Mouse (Mus musculus): ENCODE measurements at regions not wholly inside any gene's neighbourhood (a gene's known extent, or its start where the extent isn't known, plus 50 kb on each side); places are given as distances from the start of the nearest gene placed in this dataset.

GRCm38 (mm10) chr12:90862632-90863031 is 124.4 kb upstream of the Dio2 start:
- ATAC-seq (ENCODE audit: insufficient read depth, low read depth) = no peak
- no peak for TF ChIP-seq EP300 (IDR thresholded peaks at IDR 0.05; ENCODE audit: low read depth)
- no peak for TF ChIP-seq CTCF (IDR thresholded peaks at IDR 0.05; ENCODE audit: low read depth)

GRCm38 (mm10) chr12:90857746-90858145 is 119.5 kb upstream of the Dio2 start:
- Histone ChIP-seq H3K36me3 (replicated peaks; ENCODE audit: control insufficient read depth, insufficient read depth, low read length) (no peaks in the 10 kb centered on the region), H3K27me3 (ENCODE audit: control insufficient read depth, insufficient read depth, low read length) (no peaks in the 10 kb centered on the region), H3K9ac (replicated peaks; ENCODE audit: low read depth, low read length) (no peak overlapping the region), H3K4me3 (ENCODE audit: low read depth, low read length) (no peak overlapping the region), H3K4me1 (ENCODE audit: control insufficient read depth, insufficient read depth) (no peaks in the 10 kb centered on the region), H3K4me2 (ENCODE audit: low read depth, low read length) (no peak overlapping the region), H3K9me3 (replicated peaks; ENCODE audit: control insufficient read depth, low read length) (no peaks in the 10 kb centered on the region), H3K27ac (ENCODE audit: low read depth) (no peak overlapping the region)
- no peak for TF ChIP-seq EP300 (IDR thresholded peaks at IDR 0.05; ENCODE audit: low read depth)
- ATAC-seq (ENCODE audit: insufficient read depth, low read depth) = no peak
- no peak for DNase-seq (ENCODE audit: low spot score)
- 31% methylated on average over 3 of the region's 3 CpGs for WGBS

More at GRCm38 (mm10) chr12:90862632-90863031, 124.4 kb upstream of the Dio2 start:
- H3K4me3 ChIP-seq (ENCODE audit: low read depth, low read length) = no peak overlapping the region
- no peak overlapping the region for H3K4me2 ChIP-seq (ENCODE audit: low read depth, low read length)
- DNase-seq (ENCODE audit: low spot score) = no peak
- H3K9me3 ChIP-seq (replicated peaks; ENCODE audit: control insufficient read depth, low read length) = no peaks in the 10 kb centered on the region
- 86% methylated on average over 3 of the region's 3 CpGs for WGBS
- no peaks in the 10 kb centered on the region for H3K4me1 ChIP-seq (ENCODE audit: control insufficient read depth, insufficient read depth)
- H3K27me3 ChIP-seq (ENCODE audit: control insufficient read depth, insufficient read depth, low read length) = no peaks in the 10 kb centered on the region
- no peaks in the 10 kb centered on the region for H3K36me3 ChIP-seq (replicated peaks; ENCODE audit: control insufficient read depth, insufficient read depth, low read length)
- no peak overlapping the region for H3K9ac ChIP-seq (replicated peaks; ENCODE audit: low read depth, low read length)
- no peak overlapping the region for H3K27ac ChIP-seq (ENCODE audit: low read depth)

- no peaks in the 10 kb centered on the region for H3K27me3 ChIP-seq (ENCODE audit: control insufficient read depth, insufficient read depth, low read length)
- H3K4me2 ChIP-seq (ENCODE audit: low read depth, low read length) = no peak overlapping the region
- H3K36me3 ChIP-seq (replicated peaks; ENCODE audit: control insufficient read depth, insufficient read depth, low read length) = no peaks in the 10 kb centered on the region
- no peak overlapping the region for H3K9ac ChIP-seq (replicated peaks; ENCODE audit: low read depth, low read length)
- TF ChIP-seq EP300 (IDR thresholded peaks at IDR 0.05; ENCODE audit: low read depth) (no peak), CTCF (IDR thresholded peaks at IDR 0.05; ENCODE audit: low read depth) (no peak)
- no peak for DNase-seq (ENCODE audit: low spot score)
- no peaks in the 10 kb centered on the region for H3K9me3 ChIP-seq (replicated peaks; ENCODE audit: control insufficient read depth, low read length)
- H3K4me1 ChIP-seq (ENCODE audit: control insufficient read depth, insufficient read depth) = no peaks in the 10 kb centered on the region
- H3K27ac ChIP-seq (ENCODE audit: low read depth) = no peak overlapping the region
- WGBS = 74% methylated on average over 6 of the region's 6 CpGs
- ATAC-seq (ENCODE audit: insufficient read depth, low read depth) = no peak
- H3K4me3 ChIP-seq (ENCODE audit: low read depth, low read length) = no peak overlapping the region
Measured at GRCm38 (mm10) chr12:90810666-90811065, 72.4 kb upstream of the Dio2 start.

- no peak for ATAC-seq (ENCODE audit: insufficient read depth, low read depth)
- 89% methylated on average over 2 of the region's 2 CpGs for WGBS
- Histone ChIP-seq H3K9me3 (replicated peaks; ENCODE audit: control insufficient read depth, low read length) (no peaks in the 10 kb centered on the region), H3K4me1 (ENCODE audit: control insufficient read depth, insufficient read depth) (no peaks in the 10 kb centered on the region), H3K9ac (replicated peaks; ENCODE audit: low read depth, low read length) (no peak overlapping the region), H3K4me2 (ENCODE audit: low read depth, low read length) (no peak overlapping the region), H3K27me3 (ENCODE audit: control insufficient read depth, insufficient read depth, low read length) (no peaks in the 10 kb centered on the region), H3K4me3 (ENCODE audit: low read depth, low read length) (no peak overlapping the region), H3K27ac (ENCODE audit: low read depth) (no peak overlapping the region), H3K36me3 (replicated peaks; ENCODE audit: control insufficient read depth, insufficient read depth, low read length) (no peaks in the 10 kb centered on the region)
- no peak for DNase-seq (ENCODE audit: low spot score)
- TF ChIP-seq EP300 (IDR thresholded peaks at IDR 0.05; ENCODE audit: low read depth) (no peak), CTCF (IDR thresholded peaks at IDR 0.05; ENCODE audit: low read depth) (no peak)
Measured at GRCm38 (mm10) chr12:90790562-90790961, 52.3 kb upstream of the Dio2 start.
